Mouse (Mus musculus): Measurements from ENCODE around the gene Gm11444.

DNA sequence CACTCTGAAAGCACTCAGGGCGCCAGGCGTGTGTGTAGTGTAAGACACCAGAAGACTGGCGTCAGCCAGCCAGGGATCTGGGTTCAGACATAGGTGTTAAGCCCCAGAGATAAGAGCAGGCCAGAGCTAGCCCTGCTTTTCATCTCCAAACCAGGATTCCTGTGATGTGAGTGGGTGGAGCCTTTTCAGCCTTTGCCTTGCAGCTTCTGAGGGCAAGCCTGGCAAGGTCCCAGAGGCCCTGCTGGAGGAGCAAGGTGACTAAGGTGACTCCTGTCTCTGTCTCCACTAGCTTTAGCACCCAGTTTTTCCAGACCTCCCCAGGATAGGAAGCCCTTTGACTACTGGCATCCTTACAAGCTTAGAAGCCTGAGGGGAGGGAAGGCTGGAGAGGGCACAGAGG, 31.7 kb downstream of the Gm11444 start:
- TF ChIP-seq USF1 (IDR thresholded peaks at IDR 0.05; ENCODE audit: low read depth) = no peak
- TF ChIP-seq POLR2A (IDR thresholded peaks at IDR 0.05; ENCODE audit: insufficient read length, low read depth) = no peak
- no peak for TF ChIP-seq TCF3 (IDR thresholded peaks at IDR 0.05; ENCODE audit: insufficient read length, low read depth)
- TF ChIP-seq MYOD1 (IDR thresholded peaks at IDR 0.05; ENCODE audit: control insufficient read depth in 1 of 3, insufficient read length in 2 of 3, low read depth in 2 of 3) = no peak
- no peak for TF ChIP-seq POLR2AphosphoS2 (IDR thresholded peaks at IDR 0.05; ENCODE audit: insufficient read length, low read depth)
- no peak for TF ChIP-seq E2F4 (IDR thresholded peaks at IDR 0.05; ENCODE audit: insufficient read depth)
- TF ChIP-seq MAX (IDR thresholded peaks at IDR 0.05; ENCODE audit: low read depth) = no peak
- TF ChIP-seq MYOG (IDR thresholded peaks at IDR 0.05; ENCODE audit: control insufficient read depth in 1 of 3, insufficient read depth in 1 of 3, insufficient read length in 2 of 3, low read depth in 2 of 3) = no peak
- TF ChIP-seq SRF (IDR thresholded peaks at IDR 0.05; ENCODE audit: control insufficient read depth, insufficient read length, low read depth) = no peak
- no peak for TF ChIP-seq TCF12 (IDR thresholded peaks at IDR 0.05; ENCODE audit: insufficient read depth, poor library complexity, severe bottlenecking)
- TF ChIP-seq REST (IDR thresholded peaks at IDR 0.05; ENCODE audit: insufficient read depth, insufficient read length) = no peak
- no peak for TF ChIP-seq CEBPB (IDR thresholded peaks at IDR 0.05; ENCODE audit: insufficient read depth, poor library complexity, severe bottlenecking)

All from myocyte (in vitro differentiated cells).